Mouse (Mus musculus): Measurements from ENCODE around the gene Bmp10.

The Bmp10 gene

DNA sequence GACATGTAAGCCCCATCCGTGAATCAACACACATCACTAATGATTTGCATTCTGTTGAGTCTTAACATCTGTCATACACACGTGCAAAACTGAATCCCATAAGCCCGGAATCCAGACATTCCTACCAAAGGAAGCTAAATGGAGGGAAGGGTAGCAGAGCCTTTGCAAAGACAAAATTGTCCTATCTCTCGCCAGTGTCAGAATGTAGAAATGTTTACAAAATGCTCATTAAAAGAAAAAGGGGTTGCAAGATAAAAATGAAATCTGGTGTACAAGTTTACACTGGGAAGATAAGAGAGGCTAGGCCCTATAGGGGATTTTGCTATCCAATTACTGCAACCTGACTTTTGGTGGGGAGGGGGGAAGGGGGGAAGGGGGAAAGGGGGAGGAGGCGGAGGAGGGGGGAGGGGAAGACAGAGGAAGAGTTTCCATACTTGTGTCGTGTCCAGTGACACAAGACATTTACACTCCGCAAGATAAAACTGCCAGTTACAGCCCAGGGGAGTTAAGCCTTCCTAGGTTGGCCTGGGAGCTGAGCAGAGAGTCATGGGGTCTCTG lies at the start of gene Bmp10:
Bmp10 (plus strand) TSS at position 508 of the 558 bp plus-strand sequence.
- DNase-seq: no peak

DNA sequence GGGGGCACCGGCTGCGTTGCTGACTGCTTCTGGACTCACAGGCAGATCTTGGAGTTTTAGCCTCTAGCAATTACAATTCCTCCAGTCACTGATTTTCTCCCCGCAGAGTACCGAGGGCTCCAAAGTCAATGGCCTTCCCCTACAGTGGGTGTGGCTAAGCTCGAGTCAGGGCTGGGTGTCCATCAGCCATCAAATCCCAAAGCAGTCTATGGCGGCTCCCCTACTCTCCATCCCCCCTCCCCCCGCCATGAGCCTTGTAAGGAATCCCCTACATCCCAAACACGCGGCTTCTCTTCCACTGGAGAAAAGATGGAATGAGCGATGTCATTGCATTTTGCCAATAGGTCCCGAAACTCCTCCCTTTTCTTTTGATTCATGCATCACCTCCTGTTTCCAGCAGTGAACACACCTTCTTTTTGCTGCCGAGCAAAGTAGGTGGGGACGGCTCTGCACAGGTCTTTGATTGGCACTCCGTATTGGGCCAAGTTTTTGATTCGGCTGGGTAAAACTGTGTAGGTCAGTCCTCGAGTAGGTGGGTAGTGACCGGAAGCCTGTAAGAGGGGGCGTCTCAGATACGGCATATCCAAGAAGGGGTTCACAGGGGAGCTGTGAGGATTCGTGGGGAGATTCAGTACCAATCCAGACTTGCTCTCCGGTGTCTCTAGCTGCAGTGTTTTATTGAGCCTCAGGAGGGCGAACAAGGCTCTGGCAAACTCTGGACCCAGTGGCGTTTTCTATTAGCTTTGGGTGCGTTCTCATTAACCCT lies 44.7 kb upstream of the Bmp10 start:
- peak; percentile 19 for DNase-seq

DNA sequence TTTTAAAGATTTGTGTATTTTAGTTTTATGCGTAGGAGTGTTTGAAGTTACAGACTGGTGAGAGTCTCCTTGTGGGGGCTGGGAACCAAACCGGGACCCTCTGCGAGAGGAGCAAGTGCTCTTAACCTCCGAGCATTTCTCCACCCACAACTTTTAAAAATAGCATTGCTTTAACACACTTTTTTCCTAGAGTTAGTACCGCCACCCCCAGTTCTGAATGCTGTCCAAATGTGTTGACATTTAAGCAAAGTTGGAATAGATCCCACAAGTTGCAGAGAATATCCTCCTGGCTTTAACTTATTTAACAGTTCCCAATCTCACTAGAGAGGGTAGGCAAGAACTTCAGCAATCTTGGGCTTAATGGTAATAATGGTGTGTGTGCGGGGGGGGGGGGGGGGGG lies 44.0 kb upstream of the Bmp10 start:
- no peak for DNase-seq

DNA sequence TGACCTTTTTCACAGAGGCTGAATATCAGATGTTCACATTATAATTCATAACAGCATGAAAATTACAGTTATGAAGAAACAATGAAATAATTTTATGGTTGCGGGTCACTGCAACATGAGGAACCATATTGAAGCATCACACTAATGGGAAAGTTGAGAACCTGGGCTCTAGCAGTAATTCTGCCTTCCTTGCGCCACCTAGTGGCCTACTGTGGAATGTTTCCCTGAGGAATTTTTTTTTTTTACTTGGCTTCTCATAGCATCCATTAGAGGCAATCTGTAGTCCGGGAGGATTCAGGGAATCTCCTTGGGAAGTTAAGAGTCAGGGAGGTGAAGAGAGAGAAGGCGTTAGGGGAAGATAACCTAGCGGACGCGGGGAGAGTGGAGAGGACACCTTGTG lies 42.6 kb upstream of the Bmp10 start:
- peak; percentile 68 for DNase-seq

DNA sequence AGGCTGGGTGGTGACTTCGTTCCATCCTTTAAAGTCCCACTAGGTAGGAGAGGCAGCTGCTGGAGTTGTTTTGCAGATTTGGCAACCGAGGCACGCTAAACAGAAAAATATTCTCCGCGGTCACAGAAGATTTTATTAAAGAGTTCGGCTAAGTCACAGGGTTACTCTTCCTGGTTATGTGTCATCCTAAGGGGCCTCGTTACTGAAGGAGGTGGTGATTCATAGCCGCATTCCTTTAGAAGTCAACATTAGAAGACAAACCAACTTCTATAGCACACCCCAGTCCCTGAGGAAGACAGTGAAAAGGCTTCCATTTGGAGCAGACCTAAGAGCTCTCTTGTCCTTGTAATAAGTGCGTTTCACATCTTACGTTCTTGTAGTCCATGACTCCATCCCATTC lies 42.1 kb upstream of the Bmp10 start:
- no peak for DNase-seq

DNA sequence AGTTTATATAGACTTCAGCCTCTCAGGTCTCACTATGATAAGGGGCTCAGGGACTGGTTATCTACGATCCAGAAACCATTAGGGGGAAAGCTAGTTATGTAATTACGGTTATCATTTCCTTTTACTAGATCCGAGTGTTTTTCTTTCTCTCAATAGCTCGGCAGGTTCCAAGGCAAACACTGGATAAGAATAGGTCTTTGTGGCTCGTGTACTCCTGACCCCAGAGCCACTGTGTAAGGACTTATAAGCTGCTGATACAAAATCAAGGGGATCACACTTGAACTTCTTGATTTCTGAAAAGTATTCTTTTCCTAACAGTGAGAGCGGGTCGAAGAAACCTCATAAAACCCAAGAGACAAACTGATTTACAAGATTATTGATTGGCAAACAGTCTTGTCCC lies 39.9 kb upstream of the Bmp10 start, which contains the start of gene Gkn3:
Gkn3 (minus strand) TSS at position 59 of the 400 bp plus-strand sequence.
- no peak for DNase-seq

DNA sequence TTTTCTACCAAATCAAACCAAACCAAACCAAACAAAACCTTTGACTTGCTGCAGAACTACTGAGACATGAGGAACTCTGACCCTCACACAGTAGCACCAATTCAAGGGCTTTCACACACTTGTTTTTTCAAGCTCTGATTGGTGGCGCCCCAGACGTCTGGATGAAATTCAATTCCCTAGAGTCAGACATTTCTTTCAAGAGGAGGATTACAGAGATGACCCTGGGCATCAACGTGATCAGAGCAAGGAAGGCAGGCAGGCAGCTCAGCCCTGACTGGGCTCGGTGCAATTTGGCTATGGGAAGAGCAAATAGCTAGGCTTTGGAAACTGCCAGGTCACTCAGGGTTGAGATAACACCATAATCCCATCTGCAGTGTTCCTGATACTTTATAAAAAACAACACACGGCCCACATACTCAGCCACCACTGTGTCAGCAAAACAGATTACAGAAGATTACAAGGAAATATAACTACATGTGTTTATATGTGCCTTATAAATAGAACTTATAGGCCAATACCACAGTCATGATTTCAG lies 39.3 kb upstream of the Bmp10 start:
- no peak for DNase-seq

DNA sequence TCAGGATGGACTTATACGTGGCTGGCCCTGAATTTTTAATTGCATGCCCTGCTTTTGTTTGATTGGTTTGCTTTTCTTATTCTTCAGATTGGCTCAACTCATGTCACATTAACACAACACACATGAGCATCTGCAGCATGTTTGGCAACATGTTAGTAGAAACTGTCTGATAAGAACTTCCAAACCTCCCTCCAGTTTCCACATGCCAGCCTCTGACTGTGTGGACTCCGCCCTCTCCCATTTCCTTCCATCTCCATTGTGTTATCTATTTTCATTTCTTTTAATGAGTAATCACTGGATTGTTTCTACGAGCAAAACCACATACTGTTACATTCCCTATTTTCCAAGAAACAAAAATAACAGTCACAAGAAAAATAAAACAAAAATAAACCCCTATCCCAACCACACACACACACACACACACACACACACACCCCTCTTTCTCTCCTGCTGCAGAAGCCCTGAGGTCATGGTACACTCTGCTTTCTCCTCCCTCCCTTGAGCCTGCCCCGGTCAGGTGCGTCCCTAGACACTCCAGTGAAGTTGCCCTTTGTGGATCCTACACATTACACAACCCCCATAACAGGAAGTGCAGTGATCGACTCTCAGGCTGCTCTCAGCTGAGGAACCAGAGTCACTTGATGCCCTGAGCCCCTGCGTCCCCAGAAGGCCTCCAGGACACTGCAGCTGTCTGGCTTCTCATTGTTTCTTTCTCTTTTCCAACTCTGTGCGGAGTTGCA lies 35.2 kb upstream of the Bmp10 start:
- DNase-seq: no peak

DNA sequence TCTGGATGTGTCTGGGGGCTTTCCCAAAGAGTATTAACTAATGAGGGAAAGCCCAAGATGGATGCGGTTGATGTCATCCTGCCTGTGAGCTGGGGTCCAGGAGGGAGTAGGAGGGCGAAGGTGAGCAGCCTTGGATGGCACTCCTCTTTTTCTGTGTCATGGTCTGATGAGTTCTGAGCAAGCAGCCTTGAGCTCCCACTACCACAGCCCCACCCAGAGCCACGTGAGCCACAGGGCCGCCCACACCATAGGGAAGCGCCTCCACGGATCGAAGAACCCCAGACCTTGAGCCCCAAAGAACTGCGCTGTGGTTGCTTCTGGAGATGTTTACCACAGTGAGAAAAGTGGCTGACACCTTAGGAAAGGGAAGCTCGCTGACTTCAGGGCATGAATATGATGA lies 34.0 kb upstream of the Bmp10 start:
- DNase-seq: peak; percentile 30

DNA sequence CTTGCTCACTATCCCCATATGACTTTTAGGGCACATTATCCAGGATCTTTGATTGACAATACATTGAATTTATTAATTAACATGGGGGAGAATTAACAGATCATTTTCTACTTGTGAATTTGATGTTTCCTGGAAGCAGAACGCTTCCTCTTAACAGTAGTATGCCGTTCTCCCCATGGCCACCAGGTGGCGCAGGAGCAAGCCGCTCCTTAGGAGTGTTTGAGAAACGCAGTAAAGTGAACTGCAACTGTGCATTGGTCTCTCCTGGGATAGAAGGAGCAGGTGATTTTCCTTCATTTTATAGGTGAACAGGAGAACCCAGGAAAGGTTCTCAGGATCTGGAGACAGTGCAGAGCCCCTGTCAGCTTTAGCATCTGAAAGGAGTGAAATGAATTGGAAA lies 29.7 kb upstream of the Bmp10 start:
- peak; percentile 92 for DNase-seq

DNA sequence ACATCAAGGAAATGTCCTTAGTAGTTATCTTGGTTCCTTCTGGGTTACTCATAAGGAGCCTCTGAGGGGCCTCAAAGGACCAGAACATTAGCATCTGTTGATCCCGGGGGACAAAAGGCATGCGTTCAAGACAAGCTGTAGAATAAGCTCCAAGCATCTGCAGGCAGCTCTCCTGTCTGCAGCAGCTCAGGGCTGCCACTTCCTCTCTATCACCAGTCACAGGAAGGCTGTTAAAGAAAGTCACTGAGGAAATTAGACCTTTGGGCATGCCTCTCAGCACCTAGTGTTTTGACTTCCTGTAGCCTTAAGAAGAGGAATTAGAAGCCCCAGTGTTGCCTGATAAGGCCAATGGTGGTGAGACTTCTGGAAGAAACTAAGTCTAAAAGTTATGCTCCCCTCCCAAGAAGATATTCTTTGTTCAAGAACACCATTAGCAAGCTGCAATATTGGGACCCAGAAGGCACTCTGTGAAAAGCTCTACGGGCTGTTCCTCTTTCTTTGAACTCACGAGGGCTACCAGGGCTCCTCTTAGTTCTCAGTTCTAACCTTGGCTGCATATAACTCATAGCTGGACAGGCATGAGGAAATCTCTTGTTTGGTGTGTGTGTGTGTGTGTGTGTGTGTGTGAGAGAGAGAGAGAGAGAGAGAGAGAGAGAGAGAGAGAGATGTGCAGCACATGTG lies 28.8 kb upstream of the Bmp10 start:
- DNase-seq: peak; percentile 61

DNA sequence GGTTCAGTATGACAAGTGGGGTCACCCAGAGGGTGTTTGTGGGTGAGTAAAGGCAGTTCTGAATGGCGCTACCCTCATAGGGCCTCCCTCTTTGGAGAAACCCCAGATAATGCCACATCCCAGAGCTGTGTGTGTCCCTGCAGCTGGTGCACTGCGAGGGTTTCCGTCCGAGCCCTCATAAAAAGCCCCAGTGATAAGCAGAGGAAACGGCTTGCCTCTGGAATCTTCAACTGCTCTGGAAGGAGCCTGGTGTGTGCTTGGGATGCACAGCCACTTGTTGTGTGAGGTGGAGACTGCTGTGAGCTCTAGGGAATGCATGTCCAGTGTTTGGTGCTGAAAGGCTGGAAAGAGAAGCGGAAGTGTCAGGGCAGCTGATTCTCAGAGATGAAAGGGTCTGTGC lies 27.3 kb upstream of the Bmp10 start:
- DNase-seq: no peak

DNA sequence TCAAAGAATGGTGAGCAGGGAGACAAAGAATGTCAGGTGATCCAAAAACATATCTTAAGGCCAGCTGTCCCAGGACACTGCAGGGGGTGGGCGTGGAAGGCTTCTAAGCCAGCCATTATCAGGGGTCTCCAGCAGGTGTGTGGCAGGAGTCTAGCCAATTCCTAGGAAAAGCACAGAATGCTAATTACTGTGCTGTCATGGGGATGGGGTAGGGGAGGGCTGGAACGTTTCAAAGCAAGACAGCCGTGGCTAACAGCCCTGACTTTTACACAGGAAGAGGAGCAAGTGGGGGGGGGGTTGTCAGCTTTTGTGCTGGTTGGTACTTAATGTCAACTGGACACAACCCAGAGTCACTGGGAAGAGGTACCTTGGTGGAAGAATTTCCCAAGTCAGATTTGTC lies 16.8 kb upstream of the Bmp10 start:
- no peak for DNase-seq

DNA sequence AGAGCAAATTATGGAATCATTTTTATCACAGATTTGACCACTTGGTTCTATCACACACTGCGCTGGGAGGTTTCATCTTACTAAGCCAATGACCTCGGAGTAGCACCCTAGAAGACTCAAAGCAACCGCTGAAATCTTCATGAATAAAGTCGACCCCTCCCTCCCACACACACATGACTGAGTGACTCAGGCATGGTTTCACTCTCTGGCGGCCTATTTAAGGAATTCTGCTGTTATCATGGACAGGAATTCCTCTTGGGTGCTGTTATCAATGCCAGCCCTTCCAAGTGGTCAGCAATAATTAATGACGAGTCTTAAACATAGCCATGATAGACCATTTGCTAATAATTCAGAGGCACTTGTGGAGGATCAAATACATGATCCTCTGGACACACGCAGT lies 6.5 kb upstream of the Bmp10 start:
- no peak for DNase-seq

DNA sequence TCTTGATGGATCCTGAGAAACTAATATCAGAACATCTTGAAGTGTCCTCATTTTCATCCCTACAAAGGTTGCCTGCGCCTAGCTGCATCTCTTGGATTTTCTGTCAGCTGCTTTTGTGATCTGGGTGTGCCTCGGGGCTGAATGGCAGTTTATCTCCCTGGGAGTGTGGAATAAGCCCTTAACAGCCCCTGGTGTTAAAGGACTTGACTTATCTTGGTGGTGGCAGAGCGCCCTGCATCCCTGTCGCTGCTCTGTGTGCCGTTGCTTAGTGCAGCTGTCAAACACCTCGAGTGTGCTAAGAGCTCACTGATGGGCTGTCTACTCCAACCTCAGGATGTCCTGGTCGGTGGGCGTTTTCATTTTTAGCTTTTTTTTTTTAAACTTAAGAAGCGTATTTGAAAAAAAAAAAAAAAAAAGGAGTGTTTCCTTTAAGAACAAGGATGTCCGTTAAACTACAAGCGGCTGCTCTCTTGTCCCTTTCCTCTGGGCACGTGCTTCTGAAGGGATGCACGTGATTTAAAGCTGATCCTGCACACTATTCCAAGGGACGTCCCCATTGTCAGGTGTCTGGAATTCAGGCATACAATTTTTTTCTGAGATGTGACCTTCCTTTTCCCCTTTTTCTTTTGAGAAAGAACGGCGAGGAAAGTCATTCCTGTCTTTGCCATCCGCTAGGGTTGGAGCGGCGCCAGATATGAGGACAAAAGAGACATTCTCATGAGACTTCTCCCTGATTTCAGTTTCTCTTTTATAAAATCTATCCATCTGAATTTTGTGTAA lies 4.6 kb upstream of the Bmp10 start:
- DNase-seq: no peak

DNA sequence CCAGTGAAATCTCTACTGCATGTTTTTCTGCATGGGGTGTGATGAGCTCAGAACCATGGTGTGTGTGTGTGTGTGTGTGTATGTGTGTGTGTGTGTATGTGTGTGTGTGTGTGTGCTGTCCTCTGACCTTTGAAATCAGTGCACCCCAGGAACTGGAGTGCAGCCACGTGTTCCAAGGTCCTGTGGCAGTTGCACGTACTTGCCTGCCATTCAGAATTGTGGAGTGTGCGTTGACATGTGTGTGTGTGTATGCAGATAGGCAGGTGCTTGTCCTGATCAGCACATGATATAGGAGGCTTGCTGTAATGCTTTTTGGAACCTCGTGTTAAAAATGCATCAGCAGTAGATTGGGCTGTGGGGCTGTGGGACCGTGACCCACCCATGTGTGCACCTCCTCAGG lies 1.8 kb upstream of the Bmp10 start:
- DNase-seq: no peak

DNA sequence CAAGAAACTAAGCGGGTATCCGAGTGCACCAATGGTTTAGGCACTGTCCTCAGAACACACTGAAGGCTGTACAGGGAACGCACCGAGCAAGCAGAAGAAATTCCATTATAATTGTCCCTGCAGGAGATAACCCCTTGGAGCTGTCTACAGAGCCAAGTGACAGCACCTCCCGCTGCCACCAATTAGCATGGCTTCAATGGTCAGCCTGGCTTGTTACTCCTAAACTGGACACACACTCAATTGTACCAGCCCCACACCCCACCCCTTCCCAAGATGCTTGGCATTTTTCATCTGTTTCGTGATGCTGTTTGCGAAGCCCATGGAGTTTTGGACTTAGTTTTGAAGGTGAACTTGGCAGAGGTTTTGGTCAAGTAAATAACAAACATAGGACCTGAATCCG lies 1.2 kb upstream of the Bmp10 start:
- no peak for DNase-seq

DNA sequence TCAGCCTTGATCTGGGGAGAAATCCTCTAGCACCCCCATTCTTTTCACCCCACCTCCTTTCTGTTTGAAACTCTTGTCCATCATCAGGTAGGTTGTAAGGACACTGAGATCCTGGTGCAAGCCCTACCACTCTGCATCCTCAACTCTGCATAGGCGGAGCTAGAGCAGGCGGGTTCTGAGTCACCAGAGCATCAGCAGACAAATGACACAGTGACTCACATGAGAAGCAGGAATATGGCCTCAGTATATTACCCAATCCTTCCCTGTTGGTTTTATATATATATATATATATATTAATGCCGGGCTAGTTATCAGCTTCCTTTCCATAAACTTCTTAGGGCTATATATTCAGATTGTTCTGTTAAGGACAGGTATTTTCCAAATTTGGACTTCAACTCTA lies 7.0 kb downstream of the Bmp10 start:
- no peak for DNase-seq

DNA sequence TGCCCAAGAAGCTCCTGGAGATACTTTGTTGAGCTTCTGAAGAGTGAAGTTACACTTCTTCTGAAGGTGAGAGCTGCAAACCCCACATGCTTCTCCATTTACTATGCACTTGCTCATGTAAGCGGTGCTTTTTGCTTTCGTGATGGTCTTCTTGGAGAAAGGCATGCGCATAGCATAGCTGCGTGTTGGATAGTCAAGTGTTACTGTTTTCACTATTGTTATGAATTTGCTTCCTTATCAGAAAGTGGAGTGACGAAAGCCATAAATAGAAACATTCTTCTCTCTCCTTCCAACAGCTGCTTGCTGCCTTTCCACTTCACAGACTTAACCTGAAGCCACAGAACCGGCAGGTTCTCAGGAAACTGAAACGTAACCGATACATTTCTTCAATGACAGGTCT lies 8.0 kb downstream of the Bmp10 start:
- DNase-seq: no peak

DNA sequence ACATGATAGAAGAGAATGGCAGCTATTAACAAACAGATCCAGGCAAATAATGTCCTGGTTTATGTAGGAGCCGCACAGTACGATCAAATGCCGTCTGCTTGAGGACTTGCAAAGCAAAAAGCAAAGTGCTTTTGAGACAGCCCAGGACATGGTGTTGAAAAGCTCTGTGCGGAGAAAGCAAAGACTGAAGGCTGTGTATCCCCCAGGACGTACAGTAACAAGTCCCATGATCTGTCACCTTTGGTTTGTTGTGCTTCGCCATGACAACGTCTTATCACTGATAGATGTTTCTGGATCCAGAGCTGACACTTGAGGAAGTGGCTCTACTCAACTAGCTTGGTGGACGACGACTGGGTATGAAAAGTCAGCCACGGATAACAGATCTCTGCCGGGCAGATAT lies 14.5 kb downstream of the Bmp10 start:
- no peak for DNase-seq

DNA sequence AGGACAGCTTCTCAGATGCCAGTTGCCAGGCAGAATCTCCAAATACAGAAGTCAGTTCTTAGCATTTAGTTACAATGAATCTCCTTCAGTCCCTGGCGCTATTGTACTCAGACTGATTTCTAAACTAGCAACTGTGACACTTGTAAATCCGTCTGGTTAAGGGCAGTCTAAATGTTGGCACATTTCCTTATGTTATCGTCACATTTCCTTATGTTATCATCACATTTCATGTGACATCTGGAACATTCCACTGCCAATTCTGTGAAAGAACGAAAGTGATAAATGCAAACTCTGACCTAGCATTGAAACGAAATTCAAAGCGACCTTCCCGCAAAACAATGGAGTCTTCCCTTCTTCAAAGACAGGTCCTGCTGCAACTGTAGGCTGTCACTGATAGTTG lies 16.4 kb downstream of the Bmp10 start:
- no peak for DNase-seq

DNA sequence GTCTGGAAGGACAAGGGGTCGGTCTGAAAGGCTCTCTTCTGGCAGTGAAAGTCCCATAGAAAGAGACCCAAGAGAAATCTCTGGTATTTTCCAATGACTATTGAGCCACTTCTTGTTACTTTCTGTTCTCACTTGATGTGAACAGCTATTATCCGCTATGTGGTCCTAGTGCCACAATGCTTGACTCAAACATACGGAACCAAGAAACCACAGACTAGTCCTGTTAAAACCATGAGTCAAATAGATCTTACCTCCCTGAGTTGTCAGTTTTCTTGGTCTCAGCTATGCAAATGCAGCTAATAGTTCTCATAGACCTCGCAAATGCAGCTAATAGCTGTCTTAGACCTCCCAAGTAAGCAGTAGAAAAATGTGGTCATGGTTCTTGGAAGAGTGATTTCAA lies 18.4 kb downstream of the Bmp10 start:
- no peak for DNase-seq

DNA sequence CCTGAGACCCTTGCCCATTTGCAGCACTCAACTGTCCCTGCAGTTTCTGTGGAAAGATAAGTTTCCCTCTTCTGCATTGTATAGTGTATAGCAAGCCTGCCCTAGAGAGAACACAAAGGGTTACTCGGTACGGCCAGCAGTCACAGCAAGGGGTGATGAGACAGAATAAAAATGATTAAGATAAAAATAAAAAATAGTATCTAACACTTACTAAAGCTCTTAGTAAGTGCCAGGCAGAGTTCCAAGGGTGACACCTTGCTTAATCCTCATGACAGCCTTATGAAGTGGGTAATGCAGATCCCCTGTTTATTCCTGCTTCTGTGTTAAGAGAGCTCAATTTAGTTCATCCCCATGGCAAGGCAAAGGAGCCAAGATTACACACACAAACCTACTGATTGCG lies 20.7 kb downstream of the Bmp10 start:
- DNase-seq: no peak
